Comparison of ENCODE assay signal across 12 mouse cellular contexts in genomic region chr12:100128522-100128921, GRCm38 (mm10). TPM values are rescaled to one million over a fixed set of nuclear protein-coding genes. Genes with fewer than 3 reads are reported as not detected.
DNase-seq lines count a peak whose midpoint lies in the region; ATAC-seq and TF ChIP-seq lines count a peak whose summit lies in the region.
"Had no signal": no experiment of that assay in that cellular context is flagged by ENCODE, and none has a peak within 500 bp of the region (broad histone marks: within the 10 kb centered on the region; RNA-seq: fewer than 3 reads in every experiment).

No protein-coding gene starts in this region.

- H3K4me3 ChIP-seq in hindbrain, embryonic 13.5 days = no peak overlapping the region
- no peak overlapping the region for H3K4me3 ChIP-seq in hindbrain, embryonic 12.5 days
- no peak overlapping the region for H3K4me3 ChIP-seq in lung, embryonic 15.5 days
- H3K4me3 ChIP-seq in intestine, embryonic 15.5 days (replicated peaks) = no peak overlapping the region
- H3K4me3 ChIP-seq in stomach, embryonic 14.5 days (ENCODE audit: low read depth, low read length) = no peak overlapping the region
- no peak overlapping the region for H3K4me3 ChIP-seq in forebrain, postnatal 0 days (ENCODE audit: low read depth, low read length)
- H3K4me3 ChIP-seq: midbrain, embryonic 13.5 days had no signal

- H3K4me2 ChIP-seq in hindbrain, embryonic 13.5 days = no peak overlapping the region
- no peak overlapping the region for H3K4me2 ChIP-seq in hindbrain, embryonic 12.5 days (replicated peaks)
- H3K4me2 ChIP-seq in lung, embryonic 15.5 days = no peak overlapping the region
- H3K4me2 ChIP-seq in intestine, embryonic 15.5 days (replicated peaks) = no peak overlapping the region
- H3K4me2 ChIP-seq in stomach, embryonic 14.5 days (replicated peaks; ENCODE audit: low read depth, low read length) = no peak overlapping the region
- no peak overlapping the region for H3K4me2 ChIP-seq in forebrain, postnatal 0 days (ENCODE audit: low read depth)
- H3K4me2 ChIP-seq: midbrain, embryonic 13.5 days had no signal

- WGBS in hindbrain, embryonic 13.5 days = 90% methylated on average over 6 of the region's 6 CpGs
- 84% methylated on average over 6 of the region's 6 CpGs for WGBS in hindbrain, embryonic 12.5 days
- 42% methylated on average over 6 of the region's 6 CpGs for WGBS in lung, embryonic 15.5 days
- WGBS in intestine, embryonic 15.5 days = 58% methylated on average over 6 of the region's 6 CpGs
- 62% methylated on average over 6 of the region's 6 CpGs for WGBS in stomach, embryonic 14.5 days
- 87% methylated on average over 6 of the region's 6 CpGs for WGBS in forebrain, postnatal 0 days

- no peak for DNase-seq in lung, postnatal 25 days (ENCODE audit: low spot score)
- DNase-seq in yolk sac, embryonic 10.5 days (ENCODE audit: low spot score) = no peak
- DNase-seq in forebrain, postnatal 0 days = no peak
- DNase-seq: adrenal gland, adult 8-10 months; gastrocnemius, postnatal 14 days had no signal

- peak overlapping the region; percentile 3; the same call in 1 of the 2 replicates for H3K9ac ChIP-seq in hindbrain, embryonic 13.5 days
- H3K9ac ChIP-seq in hindbrain, embryonic 12.5 days = no peak overlapping the region
- no peak overlapping the region for H3K9ac ChIP-seq in lung, embryonic 15.5 days
- H3K9ac ChIP-seq in intestine, embryonic 15.5 days = no peak overlapping the region
- H3K9ac ChIP-seq in stomach, embryonic 14.5 days (replicated peaks; ENCODE audit: low read depth, low read length) = no peak overlapping the region
- H3K9ac ChIP-seq in forebrain, postnatal 0 days = no peak overlapping the region
- H3K9ac ChIP-seq: midbrain, embryonic 13.5 days had no signal

- H3K36me3 ChIP-seq in hindbrain, embryonic 13.5 days = peaks cover 88% of the 10 kb centered on the region
- peaks cover 81% of the 10 kb centered on the region for H3K36me3 ChIP-seq in hindbrain, embryonic 12.5 days
- H3K36me3 ChIP-seq in lung, embryonic 15.5 days = peaks cover 63% of the 10 kb centered on the region
- peaks cover 32% of the 10 kb centered on the region for H3K36me3 ChIP-seq in intestine, embryonic 15.5 days
- peaks cover 64% of the 10 kb centered on the region for H3K36me3 ChIP-seq in stomach, embryonic 14.5 days (ENCODE audit: control insufficient read depth, insufficient read depth, low read length)
- peaks cover 74% of the 10 kb centered on the region for H3K36me3 ChIP-seq in forebrain, postnatal 0 days (ENCODE audit: insufficient read depth)

- H3K27me3 ChIP-seq in hindbrain, embryonic 13.5 days = no peaks in the 10 kb centered on the region
- no peaks in the 10 kb centered on the region for H3K27me3 ChIP-seq in hindbrain, embryonic 12.5 days
- no peaks in the 10 kb centered on the region for H3K27me3 ChIP-seq in lung, embryonic 15.5 days
- no peaks in the 10 kb centered on the region for H3K27me3 ChIP-seq in intestine, embryonic 15.5 days (replicated peaks)
- no peaks in the 10 kb centered on the region for H3K27me3 ChIP-seq in stomach, embryonic 14.5 days (ENCODE audit: control insufficient read depth, insufficient read depth, low read length)
- no peaks in the 10 kb centered on the region for H3K27me3 ChIP-seq in forebrain, postnatal 0 days (ENCODE audit: insufficient read depth, low read length)
- H3K27me3 ChIP-seq: midbrain, embryonic 13.5 days had no signal

- no peak for ATAC-seq in hindbrain, embryonic 13.5 days (ENCODE audit: low FRiP score)
- ATAC-seq in hindbrain, embryonic 12.5 days (ENCODE audit: low FRiP score) = no peak
- ATAC-seq in lung, embryonic 15.5 days (ENCODE audit: borderline replicate concordance, extremely low read depth, low FRiP score, low TSS enrichment) = no peak
- no peak for ATAC-seq in intestine, embryonic 15.5 days
- ATAC-seq in stomach, embryonic 14.5 days (ENCODE audit: insufficient number of reproducible peaks, insufficient read depth, low FRiP score, low read depth) = no peak
- ATAC-seq in forebrain, postnatal 0 days = no peak
- ATAC-seq: forebrain, embryonic 14.5 days; midbrain, embryonic 13.5 days had no signal

- H3K27ac ChIP-seq in hindbrain, embryonic 13.5 days = no peak overlapping the region
- H3K27ac ChIP-seq in hindbrain, embryonic 12.5 days = no peak overlapping the region
- H3K27ac ChIP-seq in lung, embryonic 15.5 days = peak overlapping the region; percentile 88
- H3K27ac ChIP-seq in intestine, embryonic 15.5 days = 0 out of 2 replicates have a peak overlapping the region, but pooled peaks have one; percentile 6
- H3K27ac ChIP-seq in stomach, embryonic 14.5 days (ENCODE audit: low read length) = peak overlapping the region; percentile 16; the same call in 1 of the 2 replicates
- H3K27ac ChIP-seq in forebrain, postnatal 0 days (ENCODE audit: low read depth, low read length) = no peak overlapping the region
- H3K27ac ChIP-seq: midbrain, embryonic 13.5 days had no signal

- no peak for TF ChIP-seq CTCF in forebrain, postnatal 0 days (IDR thresholded peaks at IDR 0.05; ENCODE audit: low read depth)

- 0 out of 2 replicates have a peak, but pooled peaks cover 2% of the 10 kb centered on the region for H3K4me1 ChIP-seq in hindbrain, embryonic 13.5 days (replicated peaks)
- H3K4me1 ChIP-seq in hindbrain, embryonic 12.5 days = no peaks in the 10 kb centered on the region; the same call in 1 of the 2 replicates
- peaks cover 18% of the 10 kb centered on the region for H3K4me1 ChIP-seq in lung, embryonic 15.5 days
- H3K4me1 ChIP-seq in intestine, embryonic 15.5 days (replicated peaks) = peaks cover 5% of the 10 kb centered on the region; the same call in 1 of the 2 replicates
- no peaks in the 10 kb centered on the region for H3K4me1 ChIP-seq in stomach, embryonic 14.5 days (ENCODE audit: control insufficient read depth, insufficient read depth, low read length)
- H3K4me1 ChIP-seq in forebrain, postnatal 0 days (ENCODE audit: insufficient read depth) = no peaks in the 10 kb centered on the region
- H3K4me1 ChIP-seq: midbrain, embryonic 13.5 days had no signal

- no peaks in the 10 kb centered on the region for H3K9me3 ChIP-seq in hindbrain, embryonic 13.5 days
- H3K9me3 ChIP-seq in hindbrain, embryonic 12.5 days (replicated peaks) = no peaks in the 10 kb centered on the region
- no peaks in the 10 kb centered on the region for H3K9me3 ChIP-seq in lung, embryonic 15.5 days
- no peaks in the 10 kb centered on the region for H3K9me3 ChIP-seq in intestine, embryonic 15.5 days
- no peaks in the 10 kb centered on the region for H3K9me3 ChIP-seq in stomach, embryonic 14.5 days (ENCODE audit: control insufficient read depth, low read depth, low read length)
- no peaks in the 10 kb centered on the region for H3K9me3 ChIP-seq in forebrain, postnatal 0 days (ENCODE audit: low read length)
- H3K9me3 ChIP-seq: midbrain, embryonic 13.5 days had no signal

RNA-seq across cellular contexts. Expression of gene Psmc1, which starts 18.6 kb away (rescaled TPM):
- 282 and 285 TPM in 2 replicates for polyA plus RNA-seq in hindbrain, embryonic 13.5 days (2015; fragmentation: Nextera tagmentation; extraction: Ambion mirVana)
- polyA plus RNA-seq in hindbrain, embryonic 12.5 days (2016; fragmentation: Nextera tagmentation; extraction: Ambion mirVana) = 308 and 324 TPM in 2 replicates
- 287 and 294 TPM in 2 replicates for polyA plus RNA-seq in lung, embryonic 15.5 days (2015; fragmentation: Nextera tagmentation; extraction: Ambion mirVana)
- polyA plus RNA-seq in intestine, embryonic 15.5 days (2015; fragmentation: Nextera tagmentation; extraction: Ambion mirVana) = 228 and 235 TPM in 2 replicates
- 247 and 259 TPM in 2 replicates for polyA plus RNA-seq in stomach, embryonic 14.5 days (2014; fragmentation: Nextera tagmentation; extraction: Ambion mirVana)
- 152 and 176 TPM in 2 replicates for total RNA-seq in forebrain, postnatal 0 days (2014; rRNA removed)
- 281 and 298 TPM in 2 replicates for polyA plus RNA-seq in forebrain, postnatal 0 days (2015; fragmentation: Nextera tagmentation; extraction: Ambion mirVana)

RNA-seq across cellular contexts. Expression of gene Nrde2, which starts 30.9 kb away (rescaled TPM):
- polyA plus RNA-seq in hindbrain, embryonic 13.5 days (2015; fragmentation: Nextera tagmentation; extraction: Ambion mirVana) = 14.4 and 14.9 TPM in 2 replicates
- 15.6 and 16.7 TPM in 2 replicates for polyA plus RNA-seq in hindbrain, embryonic 12.5 days (2016; fragmentation: Nextera tagmentation; extraction: Ambion mirVana)
- polyA plus RNA-seq in lung, embryonic 15.5 days (2015; fragmentation: Nextera tagmentation; extraction: Ambion mirVana) = 13.2 and 14.7 TPM in 2 replicates
- polyA plus RNA-seq in intestine, embryonic 15.5 days (2015; fragmentation: Nextera tagmentation; extraction: Ambion mirVana) = 10.2 and 12.1 TPM in 2 replicates
- polyA plus RNA-seq in stomach, embryonic 14.5 days (2014; fragmentation: Nextera tagmentation; extraction: Ambion mirVana) = 13.1 and 13.3 TPM in 2 replicates
- 24.3 and 25.1 TPM in 2 replicates for total RNA-seq in forebrain, postnatal 0 days (2014; rRNA removed)
- polyA plus RNA-seq in forebrain, postnatal 0 days (2015; fragmentation: Nextera tagmentation; extraction: Ambion mirVana) = 13.1 and 13.3 TPM in 2 replicates

Comparison
In these comparisons a context has a peak if more than half of its experiments do, and no peak if none do; other contexts are left out.
1. H3K27ac ChIP-seq: peak in lung, embryonic 15.5 days (single experiment), intestine, embryonic 15.5 days (single experiment) and stomach, embryonic 14.5 days (single experiment); none in hindbrain, embryonic 13.5 days (single experiment), hindbrain, embryonic 12.5 days (single experiment) and forebrain, postnatal 0 days (single experiment).